Mouse (Mus musculus) activated CD4-positive, CD25-positive, alpha-beta regulatory T cell, adult 9 weeks (primary cell): ENCODE measurements around the gene Cldn12. TPM values are rescaled to one million over a fixed set of nuclear protein-coding genes. Genes with fewer than 3 reads are reported as not detected.

Experiments
- polyA plus RNA-seq: library from polyadenylated mRNA; unstranded; fragments of 100-300 nt; shearing (Covaris generic); gene quantifications from one replicate; pipeline ENCODE4 v1.2.1, GENCODE M21; 2017

Gene Cldn12
- 2.9 TPM for polyA plus RNA-seq

DNA sequence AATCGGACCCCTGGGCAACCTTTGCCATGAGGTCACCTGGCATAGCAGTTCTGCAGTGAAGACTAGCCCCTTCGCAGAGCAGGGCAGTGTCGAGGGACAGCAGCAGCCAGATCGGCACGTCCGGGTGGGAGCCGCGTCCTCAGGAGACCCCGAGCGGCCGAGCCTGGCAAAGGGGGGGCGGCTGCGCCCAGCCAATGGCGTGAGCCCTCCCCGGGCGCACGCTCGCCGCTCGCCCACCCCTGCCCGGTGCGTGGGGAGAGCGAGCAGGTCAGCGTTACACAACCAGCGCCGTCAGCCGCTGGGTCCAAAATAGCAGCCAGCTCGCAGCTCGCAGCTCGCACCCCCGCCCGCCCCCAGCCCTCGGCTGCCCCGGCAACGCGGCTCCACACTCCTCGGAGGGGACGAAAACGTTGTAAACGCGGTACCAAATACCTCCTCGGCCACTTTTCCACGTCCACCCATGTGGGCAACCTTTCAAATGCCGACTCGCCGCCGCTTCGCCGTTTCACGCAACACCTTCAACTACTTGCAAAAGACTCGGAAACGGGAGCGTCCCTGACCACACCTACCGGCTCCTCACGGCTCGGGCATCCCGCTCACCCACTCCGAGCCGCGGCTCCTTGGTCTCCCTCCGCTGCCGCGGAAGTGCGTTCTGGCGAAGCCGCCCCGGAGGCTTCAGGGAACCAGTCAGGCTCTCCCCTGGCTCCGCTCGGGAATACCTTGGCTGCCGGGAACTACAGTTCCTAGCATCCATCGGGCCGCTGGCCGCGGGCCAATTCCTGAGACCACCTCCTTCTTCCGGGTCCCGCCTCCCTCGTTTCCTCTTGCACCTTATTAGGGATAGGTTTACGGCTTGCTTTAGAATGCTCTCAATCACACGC is at the start of gene Cldn12:
Gene Cldn12 (minus strand): TSS at position 763 of the 881 bp plus-strand sequence.

GRCm38 (mm10) chr5:5559079-5559740 is 44.5 kb upstream of the Cldn12 start, which contains the start of gene Gtpbp10:
TSS of gene Gtpbp10 (minus strand) at chr5:5559538.

DNA sequence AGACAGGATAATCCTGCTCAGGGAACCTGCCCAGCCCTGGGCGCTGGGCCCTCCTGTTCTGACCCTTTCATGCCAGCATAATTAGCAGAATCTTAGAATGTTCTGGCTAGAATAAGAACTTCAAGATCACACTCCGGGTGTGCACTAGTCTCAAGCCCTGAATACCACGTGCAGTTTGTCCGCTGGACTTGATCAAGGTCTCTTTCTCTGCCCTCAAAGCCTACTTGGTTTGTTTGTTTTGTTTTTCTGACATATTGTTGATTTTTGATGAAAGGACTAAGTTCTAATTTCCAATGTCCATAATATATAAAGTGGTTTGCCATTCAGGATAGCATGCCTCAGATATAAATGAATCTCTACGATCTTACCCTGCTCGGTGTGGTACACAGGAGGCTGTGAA is 35.7 kb downstream of the Cldn12 start, which contains the start of gene 1700015F17Rik:
Gene 1700015F17Rik (minus strand): TSS at position 101 of the 400 bp plus-strand sequence.

Other genes starting within 250 kb of the Cldn12 start
- gene Cdk14, start 94.6 kb downstream of the Cldn12 start, polyA plus RNA-seq: 0.82 TPM
- gene 1700015F17Rik, start 35.8 kb downstream of the Cldn12 start, polyA plus RNA-seq: not detected
- 14.1 TPM for gene Gtpbp10, start 44.6 kb upstream of the Cldn12 start, polyA plus RNA-seq
- gene Gm8773, start 58.8 kb upstream of the Cldn12 start, polyA plus RNA-seq: not detected
- gene Cfap69, start 149.3 kb upstream of the Cldn12 start, polyA plus RNA-seq: not detected
- not detected for gene Steap2, start 179.6 kb upstream of the Cldn12 start, polyA plus RNA-seq
- gene Steap1, start 234.4 kb upstream of the Cldn12 start, polyA plus RNA-seq: not detected